Mouse (Mus musculus) G1E (cell line): Measurements from ENCODE around the gene Gm10837.

Experiments used
- CTCF ChIP-seq: IDR thresholded peaks from 2 replicates; pipeline ENCODE4 v1.5.1; 2012; ENCODE audit warnings: low read depth, low read length, inconsistent platforms, mixed read lengths
- GATA1 ChIP-seq: IDR thresholded peaks from 2 replicates; pipeline ENCODE4 v1.6.1; 2012; ENCODE audit warnings: borderline replicate concordance, low read length, inconsistent platforms, mixed read lengths
- GATA2 ChIP-seq: IDR thresholded peaks from 2 replicates; pipeline ENCODE4 v1.6.1; 2012; ENCODE audit warnings: low read depth, low read length, inconsistent platforms, borderline replicate concordance
- POLR2AphosphoS5 ChIP-seq: IDR thresholded peaks from 2 replicates; pipeline ENCODE4 v1.6.1; 2012; ENCODE audit warnings: low read depth, low read length, inconsistent platforms; ENCODE audit not compliant: insufficient replicate concordance
- TAL1 ChIP-seq: conservative IDR thresholded peaks from 2 replicates; pipeline ENCODE4 v1.6.1; 2012; ENCODE audit warnings: low read depth, low read length, inconsistent platforms, mixed read lengths

DNA sequence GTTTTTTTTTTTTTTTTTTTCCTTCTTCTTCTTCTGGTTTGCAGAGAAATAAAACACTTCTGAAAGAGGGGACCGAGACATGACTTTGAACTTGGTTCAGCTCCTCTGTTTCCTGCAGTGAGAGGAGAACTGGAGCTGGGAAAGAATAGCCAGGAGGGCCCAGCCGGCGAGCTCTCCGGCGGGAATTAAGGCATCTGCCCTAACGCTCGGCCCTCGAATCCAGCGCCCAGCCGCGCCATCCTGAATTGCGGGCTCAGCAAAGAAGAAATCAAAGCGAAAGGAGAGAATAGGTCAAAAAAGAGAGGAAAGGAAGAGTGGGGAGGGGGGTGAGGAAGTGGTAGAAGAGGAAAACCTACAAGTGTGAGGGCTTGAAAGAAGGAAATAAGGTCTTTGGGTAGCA is 18.2 kb upstream of the Gm10837 start:
- no peak for TF ChIP-seq CTCF
- TF ChIP-seq GATA1, result no peak
- TF ChIP-seq POLR2AphosphoS5, result no peak
- no peak for TF ChIP-seq TAL1
- TF ChIP-seq GATA2, result no peak
